Mouse (Mus musculus) ES-E14 (cell line): ENCODE data around the gene Scamp4. TPM values are rescaled to one million over a fixed set of nuclear protein-coding genes. Genes with fewer than 3 reads are reported as not detected.

ENCODE experiments used
- DNase-seq: peaks from one replicate; pipeline ENCODE4 v3.0.0-alpha.2; 2013; ENCODE audit warnings: low read depth, low spot score
- H3K27ac ChIP-seq: 2 replicates; pipeline ENCODE4 v1.5.1; 2012; ENCODE audit warnings: low read depth, mild to moderate bottlenecking, low read length, moderate library complexity, mixed read lengths; ENCODE audit not compliant: poor library complexity, insufficient read depth, severe bottlenecking
- H3K36me3 ChIP-seq: 2 replicates; pipeline ENCODE4 v1.6.1; 2012; ENCODE audit warnings: mild to moderate bottlenecking, low read length, moderate library complexity, mixed read lengths; ENCODE audit not compliant: control insufficient read depth, poor library complexity, insufficient read depth, severe bottlenecking
- H3K4me1 ChIP-seq, 2 experiments: fragments of 150-350 bp in 1 of 2; sonication (generic) in 1 of 2; 2 replicates each; pipeline ENCODE4 v1.6.1; 2012; ENCODE audit warnings: low read length in 2 of 2, mild to moderate bottlenecking in 1 of 2, mixed read lengths in 1 of 2; ENCODE audit not compliant: control insufficient read depth in 2 of 2, insufficient read depth in 2 of 2, poor library complexity in 1 of 2
- H3K4me3 ChIP-seq, 2 experiments: fragments of 150-350 bp in 1 of 2; sonication (generic) in 1 of 2; 2 replicates each; pipeline ENCODE4 v1.5.1; 2012; ENCODE audit warnings: low read length in 2 of 2, low read depth in 1 of 2, mild to moderate bottlenecking in 1 of 2, mixed read lengths in 1 of 2; ENCODE audit not compliant: insufficient read depth in 1 of 2, poor library complexity in 1 of 2, severe bottlenecking in 1 of 2
- H3K9ac ChIP-seq: 2 replicates; pipeline ENCODE4 v1.6.1; 2012; ENCODE audit warnings: low read depth, mild to moderate bottlenecking, low read length, mixed read lengths; ENCODE audit not compliant: poor library complexity, insufficient read depth, severe bottlenecking
- H3K9me3 ChIP-seq: fragments of 150-350 bp; sonication (generic); 2 replicates; pipeline ENCODE4 v1.6.1; 2012; ENCODE audit warnings: low read depth, mild to moderate bottlenecking, low read length; ENCODE audit not compliant: control insufficient read depth, insufficient read depth
- CHD2 ChIP-seq: IDR thresholded peaks from 2 replicates; pipeline ENCODE4 v1.6.1; 2014; ENCODE audit warnings: mild to moderate bottlenecking, low read depth, low read length, inconsistent platforms
- HCFC1 ChIP-seq: IDR thresholded peaks from 2 replicates; pipeline ENCODE4 v1.6.1; 2012; ENCODE audit warnings: low read length, inconsistent platforms, borderline replicate concordance; ENCODE audit not compliant: insufficient read depth
- MAFK ChIP-seq: IDR thresholded peaks from 2 replicates; pipeline ENCODE4 v1.6.1; 2014; ENCODE audit warnings: mild to moderate bottlenecking, low read depth, low read length, inconsistent platforms; ENCODE audit not compliant: insufficient read depth
- ZC3H11A ChIP-seq: IDR thresholded peaks from 2 replicates; pipeline ENCODE4 v1.6.1; 2012; ENCODE audit warnings: low read depth, mild to moderate bottlenecking, inconsistent platforms, low read length, borderline replicate concordance
- ZNF384 ChIP-seq: IDR thresholded peaks from 2 replicates; pipeline ENCODE4 v1.6.1; 2012; ENCODE audit warnings: low read depth, low read length, inconsistent platforms
- in situ Hi-C, 2 experiments: fragments of 600-800 bp; cut with MboI; formaldehyde crosslinking; loops; one replicate each; pipeline ENCODE4 v1.15.1; 2025; ENCODE audit warnings: low sequenced_read_pairs in 2 of 2, inconsistent platforms in 1 of 2; ENCODE audit not compliant: unreplicated experiment in 2 of 2
- total RNA-seq: library from RNA; depleted of rRNA; stranded (reverse); fragments of 300-350 nt; gene quantifications from 2 replicates; pipeline ENCODE4 v1.2.3, GENCODE M21; 2012; rRNA removed

Scamp4 gene
- 54.8 and 83.8 TPM in 2 replicates for total RNA-seq

- Histone ChIP-seq H3K9me3 (no peaks in the 10 kb centered on the region), H3K27ac (peak within 1 kb of the TSS; percentile 68), H3K4me1 (peaks cover 0 to 19% of the 10 kb centered on the region in 2 experiments; a peak in 1 of 4 replicates), H3K4me3 (peak within 1 kb of the TSS; percentile 77 to 86), H3K9ac (peak within 1 kb of the TSS; percentile 87), H3K36me3 (peaks cover 17% of the 10 kb centered on the region)
- no peak for TF ChIP-seq ZC3H11A
- peak; percentile 28; the same call in 1 of the 2 replicates for TF ChIP-seq MAFK
- no peak for TF ChIP-seq ZNF384
- peak; percentile 83 for TF ChIP-seq HCFC1
- no peak for TF ChIP-seq CHD2
- in situ Hi-C loops: no loop called here
- peak; percentile 93 for DNase-seq
Observed at GRCm38 (mm10) chr10:80602698-80603325, at the start of gene Scamp4, which contains the start of gene Adat3. TSS of gene Scamp4 (plus strand) at chr10:80602872. TSS of gene Adat3 (plus strand) at chr10:80602880.

- TF ChIP-seq ZC3H11A: no peak
- TF ChIP-seq CHD2: no peak
- no peak for TF ChIP-seq HCFC1
- TF ChIP-seq MAFK: no peak
- no peak for TF ChIP-seq ZNF384
- peaks cover 18% of the 10 kb centered on the region for H3K36me3 ChIP-seq
- H3K4me1 ChIP-seq: peaks cover 0 to 17% of the 10 kb centered on the region in 2 experiments; a peak in 2 of 4 replicates
- no peak overlapping the region for H3K4me3 ChIP-seq
- in situ Hi-C loops: no loop called here
- no peak overlapping the region for H3K9ac ChIP-seq
- no peak overlapping the region for H3K27ac ChIP-seq
- no peaks in the 10 kb centered on the region for H3K9me3 ChIP-seq
- no peak for DNase-seq
Observed at GRCm38 (mm10) chr10:80553575-80553974, 49.1 kb upstream of the Scamp4 start.

- H3K36me3 ChIP-seq: peaks cover 16% of the 10 kb centered on the region
- H3K27ac ChIP-seq: no peak overlapping the region
- TF ChIP-seq MAFK (no peak), ZNF384 (no peak), ZC3H11A (no peak), CHD2 (no peak), HCFC1 (no peak)
Observed at GRCm38 (mm10) chr10:80553997-80554396, 48.7 kb upstream of the Scamp4 start.

GRCm38 (mm10) chr10:80557346-80557965 lies 45.2 kb upstream of the Scamp4 start:
- Histone ChIP-seq H3K27ac (no peak overlapping the region), H3K4me1 (peaks cover 5 to 16% of the 10 kb centered on the region in 2 experiments; a peak in 2 of 4 replicates), H3K36me3 (no peaks in the 10 kb centered on the region; the same call in 1 of the 2 replicates), H3K9me3 (no peaks in the 10 kb centered on the region), H3K4me3 (no peak overlapping the region), H3K9ac (0 out of 2 replicates have a peak overlapping the region, but pooled peaks have one; percentile 23)
- DNase-seq: peak; percentile 72
- TF ChIP-seq MAFK (no peak), ZC3H11A (peak; percentile 20; the same call in 1 of the 2 replicates)
- in situ Hi-C loops: no loop called here

More at GRCm38 (mm10) chr10:80553997-80554396, 48.7 kb upstream of the Scamp4 start:
- no peak for DNase-seq
- no peak overlapping the region for H3K4me3 ChIP-seq
- peaks cover 0 to 17% of the 10 kb centered on the region in 2 experiments; a peak in 2 of 4 replicates for H3K4me1 ChIP-seq
- in situ Hi-C loops: no loop called here
- H3K9me3 ChIP-seq: no peaks in the 10 kb centered on the region
- H3K9ac ChIP-seq: no peak overlapping the region
